Mouse (Mus musculus) intestine, embryonic 14.5 days (tissue): ENCODE results near the gene Gm6583. TPM values are rescaled to one million over a fixed set of nuclear protein-coding genes. Genes with fewer than 3 reads are reported as not detected.

Experiments
- ATAC-seq: fragments of 200-750 bp; cut with Nextera tagmentation; replicated peaks from 2 replicates; pipeline ENCODE4 v1.8.0; 2017; ENCODE audit warnings: low read depth, moderate number of reproducible peaks, moderate TSS enrichment, moderate library complexity; ENCODE audit not compliant: low FRiP score, low TSS enrichment
- DNase-seq: peaks from one replicate; pipeline ENCODE4 v3.0.0-alpha.2; 2018; ENCODE audit warnings: low spot score
- H3K27ac ChIP-seq: fragments of 300-500 bp; sonication (generic); 2 replicates; pipeline ENCODE4 v1.5.1; 2014; ENCODE audit warnings: low read depth, mild to moderate bottlenecking, control low read depth
- H3K27me3 ChIP-seq: fragments of 300-500 bp; sonication (generic); replicated peaks from 2 replicates; pipeline ENCODE4 v1.6.1; 2014; ENCODE audit warnings: low read length, control low read depth; ENCODE audit not compliant: control insufficient read depth, insufficient read depth
- H3K36me3 ChIP-seq: fragments of 300-500 bp; sonication (generic); 2 replicates; pipeline ENCODE4 v1.6.1; 2014; ENCODE audit warnings: low read length, control low read depth; ENCODE audit not compliant: control insufficient read depth, insufficient read depth
- H3K4me1 ChIP-seq: fragments of 300-500 bp; sonication (generic); replicated peaks from 2 replicates; pipeline ENCODE4 v1.6.1; 2014; ENCODE audit warnings: low read length, control low read depth, mixed read lengths; ENCODE audit not compliant: control insufficient read depth, insufficient read depth
- H3K4me2 ChIP-seq: fragments of 300-500 bp; sonication (generic); 2 replicates; pipeline ENCODE4 v1.6.1; 2014; ENCODE audit warnings: low read length
- H3K4me3 ChIP-seq: fragments of 300-500 bp; sonication (generic); 2 replicates; pipeline ENCODE4 v1.5.1; 2014; ENCODE audit warnings: low read depth, low read length, control low read depth, mixed read lengths
- H3K9ac ChIP-seq: fragments of 300-500 bp; sonication (generic); 2 replicates; pipeline ENCODE4 v1.6.1; 2014; ENCODE audit warnings: mild to moderate bottlenecking, low read length
- H3K9me3 ChIP-seq: fragments of 300-500 bp; sonication (generic); 2 replicates; pipeline ENCODE4 v1.6.1; 2016; ENCODE audit warnings: low read length, control low read depth; ENCODE audit not compliant: control insufficient read depth
- WGBS: fragments of 180-500 bp; shearing (Covaris S2); extraction: QIAGEN DNeasy Blood & Tissue Kit; methylation state at CpG from one replicate; pipeline ENCODE4 v1.1.7; 2014; 5-methylcytosine and 5-hydroxymethylcytosine counted together
- polyA plus RNA-seq: library from polyadenylated mRNA; unstranded; fragments of >200 nt; fragmentation: Nextera tagmentation; extraction: Ambion mirVana; gene quantifications from 2 replicates; pipeline ENCODE4 v1.2.1, GENCODE M21; 2014

Gm6583 gene
- polyA plus RNA-seq, 1 experiment from 2014 or later = 0.11 TPM

- H3K9me3 ChIP-seq = no peaks in the 10 kb centered on the region
- H3K27ac ChIP-seq = no peak overlapping the region
- H3K4me2 ChIP-seq = no peak overlapping the region
- WGBS = 88% methylated on average over 4 of the region's 4 CpGs
- H3K4me1 ChIP-seq = no peaks in the 10 kb centered on the region
- no peaks in the 10 kb centered on the region for H3K27me3 ChIP-seq
- H3K36me3 ChIP-seq = peaks cover 64% of the 10 kb centered on the region
- H3K4me3 ChIP-seq = no peak overlapping the region
- DNase-seq = no peak
- ATAC-seq = no peak
- H3K9ac ChIP-seq = no peak overlapping the region
These were observed 20.3 kb upstream of the Gm6583 start for GRCm38 (mm10) chr5:112376111-112376510.

GRCm38 (mm10) chr5:112371933-112372332, 16.1 kb upstream of the Gm6583 start:
- no peak overlapping the region for H3K27ac ChIP-seq
- H3K4me2 ChIP-seq = no peak overlapping the region
- no peak overlapping the region for H3K9ac ChIP-seq
- WGBS = 77% methylated on average over 7 of the region's 7 CpGs
- DNase-seq (no peak), ATAC-seq (no peak)
- peaks cover 81% of the 10 kb centered on the region for H3K36me3 ChIP-seq
- no peaks in the 10 kb centered on the region for H3K9me3 ChIP-seq
- H3K4me1 ChIP-seq = no peaks in the 10 kb centered on the region
- H3K27me3 ChIP-seq = no peaks in the 10 kb centered on the region
- no peak overlapping the region for H3K4me3 ChIP-seq

- peaks cover 83% of the 10 kb centered on the region for H3K36me3 ChIP-seq
- H3K4me2 ChIP-seq = no peak overlapping the region
- H3K4me3 ChIP-seq = no peak overlapping the region
- WGBS = 91% methylated on average over 12 of the region's 12 CpGs
- no peaks in the 10 kb centered on the region for H3K9me3 ChIP-seq
- H3K4me1 ChIP-seq = no peaks in the 10 kb centered on the region
- H3K27ac ChIP-seq = no peak overlapping the region
- no peak for DNase-seq
- H3K27me3 ChIP-seq = no peaks in the 10 kb centered on the region
- no peak overlapping the region for H3K9ac ChIP-seq
- ATAC-seq = no peak
These were observed 14.5 kb upstream of the Gm6583 start for GRCm38 (mm10) chr5:112370236-112370813.

- no peak overlapping the region for H3K4me2 ChIP-seq
- no peak overlapping the region for H3K4me3 ChIP-seq
- H3K9ac ChIP-seq = no peak overlapping the region
- no peaks in the 10 kb centered on the region for H3K4me1 ChIP-seq
- H3K36me3 ChIP-seq = peaks cover 83% of the 10 kb centered on the region
- H3K27me3 ChIP-seq = no peaks in the 10 kb centered on the region
- WGBS = 92% methylated on average over 13 of the region's 13 CpGs
- ATAC-seq (no peak), DNase-seq (no peak)
- no peaks in the 10 kb centered on the region for H3K9me3 ChIP-seq
- no peak overlapping the region for H3K27ac ChIP-seq
These were observed 13.5 kb upstream of the Gm6583 start for GRCm38 (mm10) chr5:112369326-112369725.

- H3K27me3 ChIP-seq = no peaks in the 10 kb centered on the region
- no peaks in the 10 kb centered on the region for H3K4me1 ChIP-seq
- peaks cover 83% of the 10 kb centered on the region for H3K36me3 ChIP-seq
- no peak overlapping the region for H3K9ac ChIP-seq
- no peak overlapping the region for H3K4me3 ChIP-seq
- no peak for DNase-seq
- no peak for ATAC-seq
- 93% methylated on average over 10 of the region's 10 CpGs for WGBS
- H3K27ac ChIP-seq = no peak overlapping the region
- no peak overlapping the region for H3K4me2 ChIP-seq
- no peaks in the 10 kb centered on the region for H3K9me3 ChIP-seq
These were observed 12.8 kb upstream of the Gm6583 start for GRCm38 (mm10) chr5:112368666-112369065.

- Histone ChIP-seq H3K9ac (no peak overlapping the region), H3K4me2 (no peak overlapping the region), H3K36me3 (peaks cover 84% of the 10 kb centered on the region), H3K4me1 (no peaks in the 10 kb centered on the region), H3K9me3 (no peaks in the 10 kb centered on the region), H3K4me3 (no peak overlapping the region), H3K27ac (no peak overlapping the region), H3K27me3 (no peaks in the 10 kb centered on the region)
- DNase-seq (no peak), ATAC-seq (no peak)
- WGBS = 89% methylated on average over 12 of the region's 12 CpGs
These were observed 12.1 kb upstream of the Gm6583 start for GRCm38 (mm10) chr5:112367929-112368328.

- H3K4me1 ChIP-seq = no peaks in the 10 kb centered on the region
- no peak overlapping the region for H3K27ac ChIP-seq
- H3K4me2 ChIP-seq = no peak overlapping the region
- no peak overlapping the region for H3K9ac ChIP-seq
- no peak overlapping the region for H3K4me3 ChIP-seq
- no peaks in the 10 kb centered on the region for H3K27me3 ChIP-seq
- DNase-seq (no peak), ATAC-seq (no peak)
- 88% methylated on average over 4 of the region's 4 CpGs for WGBS
- H3K36me3 ChIP-seq = peaks cover 83% of the 10 kb centered on the region
- H3K9me3 ChIP-seq = no peaks in the 10 kb centered on the region
These were observed 11.5 kb upstream of the Gm6583 start for GRCm38 (mm10) chr5:112367338-112367737.

GRCm38 (mm10) chr5:112366879-112367278, 11.0 kb upstream of the Gm6583 start:
- 97% methylated on average over 6 of the region's 6 CpGs for WGBS
- Histone ChIP-seq H3K27ac (no peak overlapping the region), H3K9me3 (no peaks in the 10 kb centered on the region), H3K4me1 (no peaks in the 10 kb centered on the region), H3K9ac (no peak overlapping the region), H3K4me2 (no peak overlapping the region), H3K27me3 (no peaks in the 10 kb centered on the region), H3K4me3 (no peak overlapping the region), H3K36me3 (peaks cover 83% of the 10 kb centered on the region)
- DNase-seq = no peak
- ATAC-seq = no peak

- WGBS = 52% methylated on average over 10 of the region's 10 CpGs
- Histone ChIP-seq H3K4me3 (no peak overlapping the region), H3K4me1 (no peaks in the 10 kb centered on the region), H3K9me3 (no peaks in the 10 kb centered on the region), H3K27me3 (no peaks in the 10 kb centered on the region), H3K4me2 (no peak overlapping the region), H3K36me3 (peaks cover 60% of the 10 kb centered on the region), H3K9ac (no peak overlapping the region), H3K27ac (no peak overlapping the region)
- DNase-seq (no peak), ATAC-seq (no peak)
These were observed 8.5 kb upstream of the Gm6583 start for GRCm38 (mm10) chr5:112364184-112364797.
